Mouse (Mus musculus) thymus, postnatal 10 days (tissue): ENCODE data around the gene Rnase9.

Experiments used
- DNase-seq, 2 experiments: peaks; one replicate each; pipeline ENCODE4 v3.0.0; 2021; ENCODE audit warnings: low spot score in 2 of 2

The Rnase9 gene

DNA sequence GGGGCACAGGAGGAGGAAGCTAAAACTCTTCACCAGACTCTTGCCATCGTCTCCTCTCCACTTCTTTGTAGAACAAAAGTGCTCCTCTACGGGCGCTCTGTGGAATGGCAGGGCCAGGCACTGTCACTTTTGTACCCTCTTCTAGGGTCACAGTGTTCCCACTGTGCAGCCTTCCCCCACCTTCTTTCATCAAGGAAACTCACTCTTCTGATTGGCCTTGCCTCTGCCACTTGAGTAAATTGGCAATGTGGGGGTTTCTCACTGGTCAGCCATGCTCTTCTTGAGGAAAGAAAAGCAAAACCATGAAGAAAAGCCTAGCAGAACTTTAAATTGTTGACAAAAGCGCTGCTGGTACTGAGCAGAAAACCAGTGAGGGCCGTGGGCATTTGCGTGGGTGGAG, at the start of gene Rnase9:
Gene Rnase9 (minus strand): TSS at position 101 of the 400 bp plus-strand sequence.
- DNase-seq: no peak

GRCm38 (mm10) chr14:51090077-51090781, 48.6 kb upstream of the Rnase9 start:
- peak; percentile 77 to 86 for DNase-seq

GRCm38 (mm10) chr14:51089674-51090076, 48.0 kb upstream of the Rnase9 start:
- DNase-seq: no peak

- DNase-seq: peak; percentile 93 to 97
Observed at GRCm38 (mm10) chr14:51088970-51089673, 47.5 kb upstream of the Rnase9 start.

DNA sequence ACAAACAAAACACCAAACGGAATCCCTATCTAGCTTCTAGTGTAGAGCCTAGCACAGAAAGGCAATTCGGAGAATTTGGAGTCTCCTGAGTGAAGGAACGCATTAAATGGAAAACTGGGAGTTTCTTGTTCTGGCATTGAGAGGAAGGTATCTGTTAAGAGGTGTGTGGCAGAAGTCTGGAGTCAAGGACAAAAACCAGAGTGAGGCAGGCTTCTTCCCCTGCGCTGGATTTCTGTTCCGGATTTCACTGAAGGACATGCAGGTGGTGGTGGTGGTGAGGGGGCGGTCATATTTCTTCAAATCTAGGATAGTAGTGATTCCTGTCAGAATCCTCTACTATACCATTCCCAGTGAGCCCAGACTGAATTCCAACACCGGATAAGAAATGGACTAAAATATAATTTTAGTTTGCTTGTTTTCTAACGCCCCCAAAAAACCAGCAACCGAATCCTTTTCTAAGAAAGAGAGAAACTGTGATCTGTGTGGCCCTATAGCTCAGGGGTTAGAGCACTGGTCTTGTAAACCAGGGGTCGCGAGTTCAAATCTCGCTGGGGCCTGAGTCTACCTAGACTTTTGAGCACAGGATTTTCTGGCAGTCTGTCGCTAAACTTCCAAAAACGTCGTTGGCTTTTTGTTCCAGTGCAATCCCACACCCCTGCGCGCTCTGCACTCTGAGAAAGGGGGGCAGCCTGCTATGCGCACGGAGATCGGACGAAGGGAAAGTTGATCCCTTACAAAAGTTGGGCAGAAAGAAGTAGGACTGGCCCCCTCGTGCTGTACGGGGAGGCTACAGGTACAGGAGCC, 46.7 kb upstream of the Rnase9 start:
- peak; percentile 75 to 81 for DNase-seq

DNA sequence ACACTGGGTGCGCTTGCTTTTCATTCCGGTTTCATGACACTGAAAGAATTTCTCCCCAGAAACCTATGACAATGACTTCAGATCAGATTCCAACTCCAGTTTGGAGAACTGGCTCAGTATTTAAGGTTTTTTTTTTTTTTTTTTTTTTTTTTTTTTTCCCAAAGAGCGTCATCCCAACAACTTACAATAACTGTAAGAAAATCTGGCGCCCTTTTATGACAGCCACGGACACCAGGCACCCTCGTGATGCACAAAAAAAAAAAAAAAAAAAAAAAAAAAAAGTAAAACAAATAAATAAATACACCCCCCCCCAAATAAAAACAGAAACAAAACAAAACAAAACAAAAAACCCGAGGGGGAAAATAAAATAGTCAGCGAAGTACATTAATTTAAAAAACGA, 46.1 kb upstream of the Rnase9 start:
- DNase-seq: no peak

GRCm38 (mm10) chr14:51085911-51086310, 44.2 kb upstream of the Rnase9 start:
- no peak for DNase-seq

- no peak for DNase-seq
Observed at GRCm38 (mm10) chr14:51085086-51085485, 43.4 kb upstream of the Rnase9 start.

- no peak for DNase-seq
Observed at GRCm38 (mm10) chr14:51083805-51084204, 42.1 kb upstream of the Rnase9 start.

- DNase-seq: peak; percentile 36 to 60
Observed at GRCm38 (mm10) chr14:51082599-51083581, 41.2 kb upstream of the Rnase9 start.

GRCm38 (mm10) chr14:51081035-51081434, 39.4 kb upstream of the Rnase9 start:
- DNase-seq: no peak

GRCm38 (mm10) chr14:51079180-51079579, 37.5 kb upstream of the Rnase9 start:
- DNase-seq: no peak

DNA sequence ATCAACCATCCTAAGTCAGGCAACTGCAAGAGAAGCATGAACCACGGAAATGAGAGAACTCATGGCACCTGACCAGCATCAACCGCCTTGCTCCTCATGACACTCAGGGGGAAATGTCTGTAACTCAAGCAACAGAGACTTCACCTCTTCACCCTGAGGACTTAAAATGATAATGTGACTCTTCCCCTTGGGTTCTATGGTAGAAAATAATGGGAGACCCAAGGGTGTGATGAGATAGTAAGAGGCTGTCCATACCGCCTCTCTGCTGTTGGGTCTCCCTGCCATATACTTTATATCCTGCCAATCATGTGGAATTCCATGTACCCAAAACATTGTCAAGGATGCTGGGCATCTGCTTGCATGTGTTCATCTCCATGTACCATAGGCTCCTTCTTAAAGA, 32.7 kb upstream of the Rnase9 start, which contains the start of gene Olfr750:
Gene Olfr750 (minus strand): TSS at position 101 of the 400 bp plus-strand sequence.
- DNase-seq: no peak

DNA sequence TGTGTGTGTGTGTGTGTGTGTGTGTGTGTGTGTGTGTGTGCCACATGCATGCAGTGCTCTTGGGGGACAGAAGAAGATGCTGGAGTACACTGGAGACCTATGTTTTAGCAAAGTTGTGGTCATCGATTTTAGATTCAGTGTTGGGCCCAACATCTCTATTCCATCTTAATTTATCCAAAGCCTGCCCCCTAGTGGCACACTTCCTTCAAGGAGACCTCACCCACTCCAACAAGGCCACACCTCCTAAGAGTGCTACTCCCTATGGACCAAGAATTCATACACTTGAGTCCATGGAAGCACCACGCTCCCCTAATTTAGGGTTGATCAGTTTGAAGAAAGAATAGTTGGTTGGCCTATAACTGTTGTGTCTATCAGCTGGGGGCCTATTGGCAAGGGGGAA, 27.9 kb upstream of the Rnase9 start:
- peak in 1 of 2 experiments; percentile 56 for DNase-seq

DNA sequence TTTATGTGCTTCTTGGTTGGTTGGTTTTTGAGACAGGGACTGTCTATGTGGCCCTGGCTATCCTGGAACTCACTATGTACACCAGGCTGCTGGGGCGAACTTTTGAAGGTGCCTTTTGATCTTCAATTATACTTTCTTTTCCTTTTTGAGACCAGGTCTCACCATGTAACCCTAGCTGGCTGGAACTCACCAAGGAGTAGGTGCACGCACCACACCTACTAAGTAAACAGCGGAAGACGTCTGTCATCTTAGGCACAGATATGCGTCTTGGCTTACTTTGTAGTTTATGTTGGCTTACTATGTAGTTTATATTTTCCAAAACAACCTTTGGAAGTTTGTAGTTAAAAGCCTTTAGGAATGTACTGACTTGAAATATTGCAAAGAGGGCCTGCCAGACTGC, 27.3 kb upstream of the Rnase9 start:
- no peak for DNase-seq

DNA sequence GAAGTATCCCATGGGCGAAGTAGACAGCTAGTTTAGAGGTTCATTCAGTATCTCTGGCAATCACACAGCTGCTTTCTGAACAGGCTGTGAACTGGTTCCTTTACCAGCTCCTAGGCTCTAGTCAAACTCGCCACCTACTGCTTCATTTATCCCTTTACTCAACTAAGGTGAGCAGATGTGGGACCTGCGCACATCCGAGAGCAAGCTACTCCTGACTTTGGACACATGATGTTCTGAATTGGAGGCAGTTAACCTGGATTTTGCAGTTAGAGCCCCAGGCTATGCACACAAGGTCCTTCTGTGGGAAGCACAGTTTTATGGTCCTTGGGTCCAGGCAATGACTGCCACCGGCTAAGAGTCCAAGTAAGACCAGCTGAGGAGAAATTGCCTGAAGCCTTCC, 19.1 kb upstream of the Rnase9 start:
- no peak for DNase-seq

GRCm38 (mm10) chr14:51057401-51057831, 15.7 kb upstream of the Rnase9 start, which contains the start of gene Rnase12:
Gene Rnase12 (minus strand): TSS chr14:51057661.
- DNase-seq: no peak

- no peak for DNase-seq
Observed at GRCm38 (mm10) chr14:51054243-51055237, 12.9 kb upstream of the Rnase9 start.

DNA sequence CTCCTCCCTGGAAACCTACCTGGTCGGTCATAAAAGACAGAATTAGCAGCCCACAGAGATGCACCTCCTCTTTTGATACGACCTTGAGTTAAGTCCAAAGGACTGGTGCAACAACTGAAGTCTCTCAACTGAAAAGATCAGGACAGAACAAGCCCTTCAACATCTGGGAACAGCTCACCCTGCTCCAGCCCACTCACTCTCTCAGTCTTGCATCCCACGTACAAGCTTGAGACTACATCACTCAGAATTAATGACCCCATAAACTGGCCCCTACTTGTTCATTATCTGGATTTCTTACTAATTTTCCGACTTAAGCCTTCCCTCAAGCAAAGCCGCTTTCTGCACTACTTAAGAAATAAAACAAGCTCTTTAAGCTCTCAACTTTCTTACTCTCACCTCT, 11.5 kb upstream of the Rnase9 start:
- DNase-seq: no peak

DNA sequence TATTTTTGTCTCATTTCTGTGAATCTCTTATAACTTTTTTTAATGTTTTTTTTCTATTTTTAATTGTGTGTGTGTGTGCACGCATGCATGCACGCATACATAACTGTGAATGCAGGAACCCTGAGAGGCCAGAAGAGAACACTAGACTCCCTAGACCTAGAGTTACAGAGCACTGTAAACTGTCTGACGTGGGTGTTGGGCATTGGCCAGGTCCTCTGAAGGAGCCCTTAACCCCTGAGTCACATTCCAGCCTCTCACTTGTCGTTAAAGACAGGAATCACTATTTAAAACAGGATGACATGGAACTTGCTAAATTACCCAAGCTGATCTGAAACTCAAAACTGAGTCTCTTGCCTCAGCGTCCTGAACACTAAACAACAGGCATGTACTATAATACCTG, 10.3 kb upstream of the Rnase9 start:
- DNase-seq: no peak
